Mouse (Mus musculus) erythroblast, embryonic 14.5 days (primary cell): ENCODE measurements around the gene Kyat1. TPM values are rescaled to one million over a fixed set of nuclear protein-coding genes. Genes with fewer than 3 reads are reported as not detected.
"Not testable (repeated sequence)": the region's sequence is repeated elsewhere in the genome, so short reads cannot be mapped to it uniquely, and the experiment has no call there.

Source experiments
- H3K27me3 ChIP-seq: 2 replicates; pipeline ENCODE4 v1.6.1; 2012; ENCODE audit warnings: inconsistent platforms; ENCODE audit not compliant: control insufficient read depth
- H3K36me3 ChIP-seq: 2 replicates; pipeline ENCODE4 v1.6.1; 2012; ENCODE audit warnings: mild to moderate bottlenecking, inconsistent platforms; ENCODE audit not compliant: control insufficient read depth
- H3K4me1 ChIP-seq: 2 replicates; pipeline ENCODE4 v1.6.1; 2012; ENCODE audit warnings: inconsistent platforms; ENCODE audit not compliant: control insufficient read depth
- H3K4me3 ChIP-seq: replicated peaks from 2 replicates; pipeline ENCODE3; 2012; ENCODE audit warnings: moderate library complexity, mild to moderate bottlenecking, inconsistent platforms
- H3K9me3 ChIP-seq: 2 replicates; pipeline ENCODE4 v1.6.1; 2012; ENCODE audit warnings: low read length, inconsistent platforms, mixed read lengths; ENCODE audit not compliant: control insufficient read depth
- GATA1 ChIP-seq: IDR thresholded peaks from 2 replicates; pipeline ENCODE4 v1.6.1; 2012; ENCODE audit warnings: low read length, inconsistent platforms, mixed read lengths
- TAL1 ChIP-seq: IDR thresholded peaks from 3 replicates; pipeline ENCODE4 v1.6.1; 2012; ENCODE audit warnings: low read length, inconsistent platforms, mixed read lengths
- polyA plus RNA-seq: library from polyadenylated mRNA; stranded (reverse); fragments of >175 nt; gene quantifications from 2 replicates; pipeline ENCODE4 v1.2.3, GENCODE M21; 2012

Kyat1 gene
- polyA plus RNA-seq, 1 experiment: 0.34 TPM

DNA sequence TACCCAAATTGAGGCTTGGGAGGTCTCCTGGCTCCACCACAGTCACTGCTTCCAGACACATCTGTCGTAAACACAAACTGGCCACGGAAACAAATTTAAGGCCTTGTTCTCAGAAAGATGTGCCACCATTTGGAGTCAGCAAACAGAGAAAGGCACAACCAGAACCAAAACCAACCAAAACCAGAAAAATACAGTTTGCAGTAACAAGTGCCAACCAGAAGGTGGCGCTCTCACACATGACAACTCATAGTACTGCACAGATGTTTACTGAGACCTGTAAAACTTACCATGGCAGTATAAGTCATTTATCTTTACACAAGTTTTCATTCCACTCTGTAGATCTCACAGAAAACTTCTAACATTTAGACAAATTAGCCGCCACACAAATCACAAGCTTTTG is 39.0 kb downstream of the Kyat1 start:
- Histone ChIP-seq H3K9me3 (peaks cover 31% of the 10 kb centered on the region), H3K4me3 (no peak overlapping the region), H3K4me1 (peaks cover 6% of the 10 kb centered on the region), H3K36me3 (no peaks in the 10 kb centered on the region), H3K27me3 (peaks cover 2% of the 10 kb centered on the region)
- TF ChIP-seq TAL1: no peak
- TF ChIP-seq GATA1: no peak

DNA sequence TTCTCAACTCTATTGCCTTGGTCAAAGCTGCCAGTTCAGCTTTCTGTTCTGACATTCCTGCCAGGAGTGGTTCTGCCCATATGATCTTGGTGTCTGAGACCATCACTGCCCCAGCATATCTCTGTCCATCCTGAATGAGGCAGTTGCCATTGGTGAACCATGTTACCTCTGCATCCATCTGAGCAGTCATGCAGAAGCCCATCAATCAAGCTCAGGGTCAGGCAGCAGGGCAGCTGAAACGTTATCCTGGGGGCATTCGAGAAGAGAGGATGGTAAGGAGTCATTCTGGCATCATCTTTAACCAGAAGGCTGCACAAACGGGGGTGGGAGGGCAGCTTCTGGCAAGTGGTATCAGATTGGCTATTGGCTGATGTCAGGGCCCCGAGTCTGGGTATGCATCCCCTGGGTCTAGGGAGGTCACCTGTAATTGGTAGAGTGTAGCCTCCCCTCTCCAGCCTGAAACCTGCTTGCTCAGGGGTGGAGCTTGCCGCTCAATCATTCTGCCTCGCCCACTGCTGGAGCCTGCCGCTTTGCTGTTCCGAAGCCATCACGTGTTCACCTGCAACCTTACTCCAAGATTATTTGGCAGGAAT is 41.2 kb downstream of the Kyat1 start:
- H3K27me3 ChIP-seq: peaks cover 2% of the 10 kb centered on the region
- no peaks in the 10 kb centered on the region for H3K36me3 ChIP-seq
- H3K9me3 ChIP-seq: peaks cover 31% of the 10 kb centered on the region
- TF ChIP-seq TAL1 (no peak), GATA1 (no peak)
- H3K4me1 ChIP-seq: no peaks in the 10 kb centered on the region
- no peak overlapping the region for H3K4me3 ChIP-seq

GRCm38 (mm10) chr2:30161809-30162208 is 43.8 kb downstream of the Kyat1 start:
- H3K27me3 ChIP-seq: peaks cover 2% of the 10 kb centered on the region
- TF ChIP-seq GATA1 (no peak), TAL1 (no peak)
- peaks cover 14% of the 10 kb centered on the region for H3K9me3 ChIP-seq
- no peak overlapping the region for H3K4me3 ChIP-seq
- H3K4me1 ChIP-seq: no peaks in the 10 kb centered on the region
- no peaks in the 10 kb centered on the region for H3K36me3 ChIP-seq

DNA sequence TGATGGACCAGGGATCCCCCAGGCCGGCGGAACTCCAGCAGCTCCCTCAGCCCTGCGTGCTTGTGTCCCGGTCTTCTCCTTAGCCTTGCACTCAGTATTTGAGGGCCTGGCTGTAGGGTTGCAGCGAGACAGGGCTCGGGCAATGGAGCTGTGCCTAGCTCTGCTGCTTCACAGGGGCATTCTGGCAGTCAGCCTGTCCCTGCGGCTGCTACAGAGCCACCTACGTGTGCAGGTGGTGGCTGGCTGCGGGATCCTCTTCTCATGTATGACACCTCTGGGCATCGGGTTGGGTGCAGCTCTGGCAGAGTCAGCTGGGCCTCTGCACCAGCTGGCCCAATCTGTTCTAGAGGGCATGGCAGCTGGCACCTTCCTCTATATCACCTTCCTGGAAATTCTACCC is 45.8 kb downstream of the Kyat1 start:
- not testable (repeated sequence) for H3K27me3 ChIP-seq, H3K9me3 ChIP-seq, H3K4me3 ChIP-seq, H3K36me3 ChIP-seq, H3K4me1 ChIP-seq

GRCm38 (mm10) chr2:30152616-30153015 is 53.0 kb downstream of the Kyat1 start:
- Histone ChIP-seq H3K4me3 (no peak overlapping the region), H3K36me3 (peaks cover 33% of the 10 kb centered on the region), H3K9me3 (no peaks in the 10 kb centered on the region), H3K4me1 (no peaks in the 10 kb centered on the region), H3K27me3 (no peaks in the 10 kb centered on the region)
- no peak for TF ChIP-seq GATA1
- TF ChIP-seq TAL1: no peak

- Histone ChIP-seq H3K27me3 (no peaks in the 10 kb centered on the region), H3K4me1 (no peaks in the 10 kb centered on the region), H3K4me3 (no peak overlapping the region), H3K36me3 (peaks cover 40% of the 10 kb centered on the region), H3K9me3 (no peaks in the 10 kb centered on the region)
- no peak for TF ChIP-seq TAL1
- TF ChIP-seq GATA1: no peak
These were observed 53.8 kb downstream of the Kyat1 start for GRCm38 (mm10) chr2:30151840-30152239.

- Histone ChIP-seq H3K36me3 (peaks cover 69% of the 10 kb centered on the region), H3K4me1 (no peaks in the 10 kb centered on the region), H3K27me3 (no peaks in the 10 kb centered on the region), H3K9me3 (no peaks in the 10 kb centered on the region), H3K4me3 (no peak overlapping the region)
- TF ChIP-seq GATA1: no peak
These were observed 58.2 kb downstream of the Kyat1 start for GRCm38 (mm10) chr2:30147466-30147865.

DNA sequence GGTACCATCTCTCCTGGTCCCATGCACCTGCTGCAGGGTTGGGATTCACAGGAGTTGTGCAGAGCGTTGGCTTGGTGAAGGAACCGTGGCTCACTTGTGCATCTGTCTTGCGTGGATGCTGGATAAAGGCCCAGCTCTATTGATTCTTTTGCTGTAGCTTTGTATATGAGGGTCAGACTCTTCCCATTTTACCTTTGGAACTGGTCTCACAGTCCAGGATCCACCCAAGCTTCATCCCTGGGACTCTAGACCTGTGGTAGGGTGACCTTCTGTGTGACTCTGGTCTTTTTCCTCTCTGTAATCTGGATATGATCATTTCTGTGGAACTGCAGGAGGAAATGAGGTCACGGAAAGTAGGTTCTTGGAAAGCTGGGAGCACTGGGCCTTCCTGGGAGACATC is 61.2 kb downstream of the Kyat1 start:
- no peaks in the 10 kb centered on the region for H3K9me3 ChIP-seq
- H3K27me3 ChIP-seq: no peaks in the 10 kb centered on the region
- H3K36me3 ChIP-seq: peaks cover 77% of the 10 kb centered on the region
- no peak for TF ChIP-seq GATA1
- TF ChIP-seq TAL1: no peak
- H3K4me1 ChIP-seq: no peaks in the 10 kb centered on the region
- no peak overlapping the region for H3K4me3 ChIP-seq

GRCm38 (mm10) chr2:30140021-30140420 is 65.6 kb downstream of the Kyat1 start:
- not testable (repeated sequence) for H3K27me3 ChIP-seq
- H3K36me3 ChIP-seq: peaks cover 58% of the 10 kb centered on the region

DNA sequence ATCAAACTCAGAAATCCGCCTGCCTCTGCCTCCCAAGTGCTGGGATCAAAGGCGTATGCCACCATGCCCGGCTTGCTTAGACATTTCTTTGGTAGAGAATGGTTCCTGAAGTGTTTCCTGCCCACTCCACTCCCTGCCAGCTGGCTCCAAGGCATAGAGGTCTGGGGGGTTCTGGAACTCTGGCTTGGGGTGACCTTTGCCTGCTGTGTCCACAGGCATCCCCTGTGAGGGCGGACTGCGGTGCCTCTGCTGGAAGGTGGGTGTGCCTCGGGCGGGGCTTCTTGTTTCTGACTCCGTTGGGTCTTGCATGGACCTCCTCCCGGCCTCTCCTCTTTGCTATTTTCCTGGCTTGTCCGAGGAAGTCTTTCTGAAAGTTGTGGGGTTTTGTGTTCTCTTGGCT is 69.2 kb downstream of the Kyat1 start:
- TF ChIP-seq GATA1 (no peak), TAL1 (no peak)
- Histone ChIP-seq H3K9me3 (no peaks in the 10 kb centered on the region), H3K27me3 (no peaks in the 10 kb centered on the region), H3K36me3 (peaks cover 29% of the 10 kb centered on the region), H3K4me1 (peaks cover 50% of the 10 kb centered on the region), H3K4me3 (no peak overlapping the region)

More at GRCm38 (mm10) chr2:30140021-30140420, 65.6 kb downstream of the Kyat1 start:
- not testable (repeated sequence) for H3K4me3 ChIP-seq, H3K9me3 ChIP-seq
- peaks cover 25% of the 10 kb centered on the region for H3K4me1 ChIP-seq

Other genes with a start within 250 kb of the Kyat1 start
- 0.01 and 0.04 TPM in 2 replicates for gene Sptan1, start 240.3 kb downstream of the Kyat1 start, polyA plus RNA-seq
- gene Wdr34, start 157.0 kb downstream of the Kyat1 start, polyA plus RNA-seq: 0.69 and 1.6 TPM in 2 replicates
- 11.7 and 14.7 TPM in 2 replicates for gene Set, start 148.5 kb downstream of the Kyat1 start, polyA plus RNA-seq
- gene Pkn3, start 128.2 kb downstream of the Kyat1 start, polyA plus RNA-seq: 0.09 and 0.13 TPM in 2 replicates
- gene Zdhhc12, start 112.2 kb downstream of the Kyat1 start, polyA plus RNA-seq: 1.6 and 2.8 TPM in 2 replicates
- gene Zer1, start 81.3 kb downstream of the Kyat1 start, polyA plus RNA-seq: 1.7 and 2.4 TPM in 2 replicates
- 0.72 and 0.83 TPM in 2 replicates for gene Tbc1d13, start 72.1 kb downstream of the Kyat1 start, polyA plus RNA-seq
- 0.45 and 0.55 TPM in 2 replicates for gene Endog, start 34.4 kb downstream of the Kyat1 start, polyA plus RNA-seq
- 2.5 and 2.9 TPM in 2 replicates for gene Spout1, start 27.4 kb downstream of the Kyat1 start, polyA plus RNA-seq
- 0.56 TPM in 2 replicates for gene Lrrc8a, start 31.9 kb upstream of the Kyat1 start, polyA plus RNA-seq
- not detected in 2 replicates for gene Gm28035, start 34.7 kb upstream of the Kyat1 start, polyA plus RNA-seq
- gene Phyhd1, start 60.4 kb upstream of the Kyat1 start, polyA plus RNA-seq: 0.06 and 0.33 TPM in 2 replicates
- gene Gm28038, start 75.2 kb upstream of the Kyat1 start, polyA plus RNA-seq: not detected in 2 replicates
- gene Dolk, start 80.5 kb upstream of the Kyat1 start, polyA plus RNA-seq: 0.12 and 0.17 TPM in 2 replicates
- 10.7 and 13.0 TPM in 2 replicates for gene Nup188, start 80.5 kb upstream of the Kyat1 start, polyA plus RNA-seq
- 1.8 TPM in 2 replicates for gene Sh3glb2, start 153.5 kb upstream of the Kyat1 start, polyA plus RNA-seq
- 0.95 and 1.2 TPM in 2 replicates for gene Miga2, start 158.4 kb upstream of the Kyat1 start, polyA plus RNA-seq
- 2.2 and 2.6 TPM in 2 replicates for gene Dolpp1, start 186.4 kb upstream of the Kyat1 start, polyA plus RNA-seq
- 15.6 and 20.5 TPM in 2 replicates for gene Crat, start 210.0 kb upstream of the Kyat1 start, polyA plus RNA-seq
- 150 and 192 TPM in 2 replicates for gene Ptpa, start 210.2 kb upstream of the Kyat1 start, polyA plus RNA-seq